Mouse (Mus musculus) B cell, adult 62 days (primary cell): Measurements from ENCODE around the gene Spsb3. TPM values are rescaled to one million over a fixed set of nuclear protein-coding genes. Genes with fewer than 3 reads are reported as not detected.

Experiments used
- total RNA-seq: library from RNA; stranded (reverse); gene quantifications from 4 replicates; pipeline ENCODE4 v1.2.4, GENCODE M21; 2023

The Spsb3 gene
- total RNA-seq, result 22.1 to 30.5 TPM (median 28.7 TPM) in 4 replicates

GRCm38 (mm10) chr17:24886134-24886931 lies at the start of gene Spsb3, which contains the start of gene Nubp2:
Spsb3 (plus strand) TSS chr17:24886643.
Nubp2 (minus strand) TSS chr17:24886349.

GRCm38 (mm10) chr17:24839842-24840241 lies 46.6 kb upstream of the Spsb3 start, which contains the start of gene Hagh:
Hagh (plus strand) TSS chr17:24840143.

GRCm38 (mm10) chr17:24850065-24850772 lies 36.2 kb upstream of the Spsb3 start, which contains the start of gene Fahd1:
Fahd1 (minus strand) TSS chr17:24850364.

GRCm38 (mm10) chr17:24865776-24866175 lies 20.7 kb upstream of the Spsb3 start, which contains the start of gene Igfals:
Igfals (plus strand) TSS chr17:24865997.

GRCm38 (mm10) chr17:24894995-24895547 lies 8.6 kb downstream of the Spsb3 start, which contains the start of the genes Eme2 and Mrps34:
Eme2 (minus strand) TSS chr17:24895087.
Mrps34 (plus strand) TSS chr17:24895116.

GRCm38 (mm10) chr17:24896241-24896992 lies 10.0 kb downstream of the Spsb3 start, which contains the start of gene Nme3:
Nme3 (plus strand) TSS chr17:24896500.

GRCm38 (mm10) chr17:24936259-24937237 lies 50.1 kb downstream of the Spsb3 start, which contains the start of gene Mapk8ip3:
Mapk8ip3 (minus strand) TSS chr17:24936977.

Other genes with a start within 250 kb of the Spsb3 start
- 0.41 to 0.48 TPM in 2 of 4 replicates, not detected in the others for gene Slc9a3r2, start 236.3 kb upstream of the Spsb3 start, total RNA-seq
- not detected in 4 replicates for gene Npw, start 228.2 kb upstream of the Spsb3 start, total RNA-seq
- 54.6 to 60.8 TPM (median 56.6 TPM) in 4 replicates for gene Zfp598, start 217.0 kb upstream of the Spsb3 start, total RNA-seq
- gene Syngr3, start 196.7 kb upstream of the Spsb3 start, total RNA-seq, result not detected in 4 replicates
- gene Gfer, start 190.5 kb upstream of the Spsb3 start, total RNA-seq, result 12.9 to 22.3 TPM (median 19.2 TPM) in 4 replicates
- gene Noxo1, start 190.4 kb upstream of the Spsb3 start, total RNA-seq, result 5.5 to 8.2 TPM (median 5.8 TPM) in 4 replicates
- gene Tbl3, start 179.0 kb upstream of the Spsb3 start, total RNA-seq, result 27.5 to 42.8 TPM (median 32.7 TPM) in 4 replicates
- gene Rnf151, start 168.6 kb upstream of the Spsb3 start, total RNA-seq, result not detected in 4 replicates
- 1,219 to 1,283 TPM (median 1,236 TPM) in 4 replicates for gene Rps2, start 168.5 kb upstream of the Spsb3 start, total RNA-seq
- gene Ndufb10, start 162.2 kb upstream of the Spsb3 start, total RNA-seq, result 67.0 to 84.4 TPM (median 75.9 TPM) in 4 replicates
- gene Rpl3l, start 158.8 kb upstream of the Spsb3 start, total RNA-seq, result 1.6 TPM in 1 of 4 replicates, not detected in the others
- gene Msrb1, start 150.0 kb upstream of the Spsb3 start, total RNA-seq, result 32.3 to 40.3 TPM (median 34.7 TPM) in 4 replicates
- not detected in 4 replicates for gene Hs3st6, start 133.7 kb upstream of the Spsb3 start, total RNA-seq
- gene Meiob, start 82.4 kb upstream of the Spsb3 start, total RNA-seq, result not detected in 4 replicates
- gene Hagh, start 46.5 kb upstream of the Spsb3 start, total RNA-seq, result 29.2 to 37.9 TPM (median 31.8 TPM) in 4 replicates
- 1.6 to 2.9 TPM (median 2.5 TPM) in 4 replicates for gene Fahd1, start 36.3 kb upstream of the Spsb3 start, total RNA-seq
- 0.45 to 0.72 TPM (median 0.59 TPM) in 4 replicates for gene Igfals, start 20.6 kb upstream of the Spsb3 start, total RNA-seq
- gene Nubp2, start 294 bp upstream of the Spsb3 start, total RNA-seq, result 53.9 to 62.6 TPM (median 58.4 TPM) in 4 replicates
- gene Eme2, start 8.4 kb downstream of the Spsb3 start, total RNA-seq, result 65.3 to 77.7 TPM (median 72.9 TPM) in 4 replicates
- 27.2 to 32.9 TPM (median 29.8 TPM) in 4 replicates for gene Mrps34, start 8.5 kb downstream of the Spsb3 start, total RNA-seq
- 16.7 to 22.9 TPM (median 20.5 TPM) in 4 replicates for gene Nme3, start 9.9 kb downstream of the Spsb3 start, total RNA-seq
- 208 to 219 TPM (median 213 TPM) in 4 replicates for gene Mapk8ip3, start 50.3 kb downstream of the Spsb3 start, total RNA-seq
- 26.3 to 41.9 TPM (median 33.7 TPM) in 4 replicates for gene Jpt2, start 74.0 kb downstream of the Spsb3 start, total RNA-seq
- 34.2 to 39.7 TPM (median 38.7 TPM) in 4 replicates for gene Cramp1l, start 129.1 kb downstream of the Spsb3 start, total RNA-seq
- 65.2 to 73.5 TPM (median 69.5 TPM) in 4 replicates for gene Ift140, start 129.4 kb downstream of the Spsb3 start, total RNA-seq
- gene Tmem204, start 196.9 kb downstream of the Spsb3 start, total RNA-seq, result not detected in 4 replicates
- 30.7 to 41.3 TPM (median 35.3 TPM) in 4 replicates for gene Telo2, start 229.3 kb downstream of the Spsb3 start, total RNA-seq
- 0.39 TPM in 1 of 4 replicates, not detected in the others for gene Ptx4, start 234.1 kb downstream of the Spsb3 start, total RNA-seq
- 41.6 to 48.1 TPM (median 42.1 TPM) in 4 replicates for gene Clcn7, start 246.7 kb downstream of the Spsb3 start, total RNA-seq